Mouse (Mus musculus): ENCODE results near the gene Peli2.

The Peli2 gene

DNA sequence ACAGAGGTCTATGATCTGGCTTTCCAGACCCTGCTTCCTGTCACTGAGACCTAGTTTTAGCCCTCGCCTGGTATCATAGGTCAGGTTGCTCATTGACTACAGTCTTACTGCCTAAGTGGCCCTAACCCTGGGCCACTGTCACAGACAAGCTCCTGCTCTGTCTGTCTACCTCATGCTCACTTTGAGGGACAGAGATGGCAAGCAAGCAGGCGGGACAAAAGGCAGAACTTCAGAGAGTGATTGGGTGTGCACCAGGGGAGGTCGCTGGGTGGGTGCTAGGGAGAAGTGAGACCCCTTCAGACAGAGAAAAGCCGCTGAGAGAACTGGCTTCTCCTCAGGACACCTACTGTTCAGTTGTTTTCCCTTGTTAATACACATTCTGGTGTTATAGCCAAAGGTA, 6.3 kb downstream of the Peli2 start:
- DNase-seq: no peak

- no peak for DNase-seq
Measured at GRCm38 (mm10) chr14:48127609-48128185, 7.1 kb downstream of the Peli2 start.

GRCm38 (mm10) chr14:48128701-48129100, 8.1 kb downstream of the Peli2 start:
- DNase-seq: no peak

GRCm38 (mm10) chr14:48130021-48130420, 9.4 kb downstream of the Peli2 start:
- DNase-seq: no peak

DNA sequence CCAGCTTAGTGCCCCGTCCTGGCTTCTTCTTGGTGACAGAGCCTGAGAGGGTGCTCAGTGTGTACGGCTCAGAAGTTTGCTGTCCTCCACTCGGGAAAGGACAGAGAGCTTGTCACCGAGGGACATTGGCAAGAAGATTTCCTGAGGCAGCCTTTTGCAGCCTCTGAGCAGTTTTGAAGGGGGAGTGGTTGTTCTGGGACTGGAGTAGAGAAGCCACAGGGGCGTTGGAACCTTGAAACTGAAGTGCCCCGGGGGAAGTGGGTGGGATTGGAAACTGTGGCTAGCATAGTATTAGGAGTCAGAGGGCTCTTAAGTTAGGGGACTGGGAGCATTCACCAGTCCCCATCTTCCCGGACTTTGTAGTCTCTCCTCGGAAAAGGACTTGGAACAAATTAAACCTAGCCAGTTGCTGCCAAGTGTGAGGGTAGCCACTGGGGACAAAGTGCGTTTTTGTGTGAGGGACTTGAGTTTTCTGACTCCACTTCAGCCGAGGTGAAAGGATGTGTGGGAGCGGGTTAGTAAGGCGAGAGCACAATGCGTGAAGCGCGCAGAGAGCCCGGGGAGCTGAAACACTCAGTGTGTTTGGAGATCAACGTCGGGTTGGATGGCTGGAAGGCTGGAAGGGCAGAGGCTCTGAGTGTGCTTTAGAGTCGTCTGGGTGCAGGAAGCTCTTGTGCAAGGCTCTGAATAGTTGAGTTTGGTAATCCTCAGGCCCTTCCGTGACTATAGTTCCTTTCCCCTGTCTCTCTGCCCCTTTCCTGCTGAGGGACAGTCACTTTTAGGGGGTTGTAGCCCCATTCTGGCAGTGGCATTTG, 10.3 kb downstream of the Peli2 start:
- DNase-seq: no peak

- DNase-seq: no peak
Measured at GRCm38 (mm10) chr14:48131576-48131922, 10.9 kb downstream of the Peli2 start.

- DNase-seq: no peak
Measured at GRCm38 (mm10) chr14:48132241-48132640, 11.6 kb downstream of the Peli2 start.

DNA sequence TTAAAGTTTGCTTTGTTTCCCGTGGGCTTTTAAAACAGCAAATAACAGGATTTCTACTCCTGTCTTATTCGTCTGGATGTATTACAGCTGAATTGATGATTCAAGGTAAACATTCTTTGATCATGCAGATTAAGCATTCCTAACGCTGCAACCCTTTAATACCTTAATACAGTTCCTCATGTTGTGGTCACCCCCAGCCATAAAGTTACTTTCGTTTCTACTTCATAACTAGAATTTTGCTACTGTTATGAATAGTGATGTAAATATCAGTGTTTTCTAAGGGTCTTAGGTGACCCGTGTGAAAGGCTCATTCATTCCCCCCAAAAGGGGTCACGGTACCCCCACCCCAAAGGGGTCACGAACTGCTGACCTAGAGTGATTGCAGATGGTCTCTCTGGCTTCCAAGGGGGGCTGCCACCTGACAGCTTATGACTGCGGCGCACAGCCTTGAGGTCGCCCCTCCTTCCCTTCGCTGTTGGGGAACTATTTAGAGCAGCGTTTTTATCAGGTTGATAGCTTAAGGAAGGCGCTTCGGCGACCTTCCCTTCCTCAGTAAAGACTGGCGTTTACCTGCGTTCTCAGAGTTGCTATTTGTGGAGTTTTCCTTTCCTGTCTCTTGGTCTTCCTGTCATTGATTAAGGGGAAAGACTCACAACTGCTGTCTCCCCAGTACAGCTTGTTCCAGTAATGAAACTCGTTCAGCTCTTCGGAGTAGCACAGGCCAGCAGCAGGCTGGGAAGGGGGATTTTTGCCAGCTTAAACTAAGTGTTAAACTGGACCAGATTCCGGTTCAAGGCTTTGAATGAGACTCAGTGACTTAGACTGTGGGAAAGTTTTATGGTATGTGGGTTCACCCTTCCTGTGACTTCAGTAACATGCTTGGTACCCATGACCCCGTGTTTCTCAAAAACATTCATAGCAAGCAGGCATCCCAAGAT, 12.5 kb downstream of the Peli2 start:
- no peak for DNase-seq

DNA sequence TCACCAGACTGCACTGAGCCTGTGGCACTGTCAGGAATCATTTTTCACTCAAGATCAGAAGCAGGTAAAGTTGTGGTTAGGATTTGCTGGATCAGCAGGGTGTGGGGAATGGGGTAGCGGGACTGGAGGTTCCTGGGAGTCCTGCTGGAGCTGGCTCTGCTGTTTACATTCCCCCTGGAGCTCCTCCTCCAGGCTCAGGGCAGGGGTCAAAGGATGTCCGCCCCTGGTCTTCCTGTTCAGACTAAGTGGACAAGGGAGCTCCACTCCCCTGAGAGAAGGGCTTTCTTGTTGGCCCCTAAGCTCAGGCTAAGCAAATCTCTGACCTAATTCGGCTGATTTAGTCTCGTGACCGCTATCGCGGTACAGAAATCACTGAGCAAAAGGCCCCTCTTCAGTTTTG, 13.7 kb downstream of the Peli2 start:
- DNase-seq: no peak

- DNase-seq: no peak
Measured at GRCm38 (mm10) chr14:48135816-48136345, 15.3 kb downstream of the Peli2 start.

- no peak for DNase-seq
Measured at GRCm38 (mm10) chr14:48137731-48138130, 17.1 kb downstream of the Peli2 start.

DNA sequence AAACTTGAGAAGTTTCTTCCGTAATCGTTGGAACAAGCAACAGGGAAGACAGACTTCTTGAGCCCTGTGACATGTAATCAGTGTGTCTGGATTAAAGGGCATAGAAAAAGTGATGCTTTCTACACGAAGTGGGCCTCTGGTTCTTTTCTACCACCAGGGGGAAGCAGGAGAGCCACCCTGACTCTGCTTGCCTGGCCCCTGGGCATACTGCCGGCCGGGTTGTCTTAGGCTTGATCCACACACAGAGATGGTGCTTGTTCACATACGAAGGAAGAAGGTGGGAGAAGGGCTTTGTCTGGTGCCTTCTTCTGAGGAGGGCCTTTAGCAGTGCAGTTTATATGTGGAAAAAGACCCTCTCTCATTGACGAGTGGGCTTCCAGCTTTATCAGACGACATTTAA, 17.5 kb downstream of the Peli2 start:
- DNase-seq: no peak

- no peak for DNase-seq
Measured at GRCm38 (mm10) chr14:48139409-48139808, 18.8 kb downstream of the Peli2 start.

GRCm38 (mm10) chr14:48141694-48142093, 21.1 kb downstream of the Peli2 start:
- DNase-seq: no peak

GRCm38 (mm10) chr14:48142696-48143095, 22.1 kb downstream of the Peli2 start:
- no peak for DNase-seq

DNA sequence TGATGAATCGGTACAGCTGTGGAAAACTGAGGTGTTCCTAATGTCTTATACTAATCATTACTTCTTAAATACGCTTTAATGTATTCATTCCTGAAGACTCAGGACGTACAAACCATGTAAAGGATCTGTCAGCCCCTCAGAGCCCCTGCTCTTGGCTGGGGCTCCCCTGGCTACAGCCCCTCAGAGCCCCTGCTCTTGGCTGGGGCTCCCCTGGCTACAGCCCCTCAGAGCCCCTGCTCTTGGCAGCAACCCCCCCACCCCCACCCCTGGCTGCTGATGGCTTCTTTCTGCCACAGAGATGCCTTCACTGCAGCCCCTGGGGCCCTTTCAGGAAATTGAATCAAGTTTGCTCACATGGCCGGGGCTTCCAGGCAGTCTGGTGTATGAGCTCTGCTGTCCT, 22.5 kb downstream of the Peli2 start:
- DNase-seq: no peak

- no peak for DNase-seq
Measured at GRCm38 (mm10) chr14:48144330-48144729, 23.7 kb downstream of the Peli2 start.

DNA sequence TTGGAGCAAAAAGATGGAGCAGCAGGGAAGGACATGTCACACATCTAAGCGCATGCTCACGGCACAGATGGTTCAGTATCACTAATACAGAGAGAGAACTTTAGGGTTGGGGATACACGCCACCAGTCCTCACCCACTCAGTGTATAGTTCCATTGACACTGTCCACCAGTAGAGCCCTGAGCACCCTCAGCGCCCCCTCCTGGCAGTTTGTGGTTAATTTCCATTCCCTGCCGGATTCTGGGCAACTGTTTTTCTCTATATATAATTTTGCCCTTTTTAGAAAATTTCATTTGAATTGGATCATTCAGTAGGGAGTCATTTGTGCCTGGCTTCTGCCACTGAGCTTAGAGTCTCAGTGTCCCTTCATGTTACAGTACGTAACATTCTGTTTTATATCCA, 27.1 kb downstream of the Peli2 start:
- DNase-seq: no peak

DNA sequence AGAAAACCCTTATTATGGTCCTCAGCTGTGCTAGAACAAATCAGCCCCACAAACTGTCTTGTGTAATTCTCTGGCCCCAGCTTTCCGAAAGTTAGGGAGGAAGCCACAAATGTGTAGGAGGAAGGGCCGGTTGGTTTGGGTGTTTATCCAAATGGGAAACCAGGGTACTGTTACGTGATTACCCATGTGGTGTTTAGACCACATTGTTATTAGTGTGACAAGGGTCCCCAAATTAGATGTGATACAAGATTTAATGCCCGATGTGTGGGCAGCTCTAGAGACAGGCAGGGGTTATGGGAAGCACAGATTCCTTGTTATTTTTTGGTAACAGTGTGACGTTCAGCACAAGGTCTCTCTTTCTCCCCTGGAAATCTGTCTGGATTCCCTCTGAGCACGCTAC, 28.0 kb downstream of the Peli2 start:
- DNase-seq: no peak

DNA sequence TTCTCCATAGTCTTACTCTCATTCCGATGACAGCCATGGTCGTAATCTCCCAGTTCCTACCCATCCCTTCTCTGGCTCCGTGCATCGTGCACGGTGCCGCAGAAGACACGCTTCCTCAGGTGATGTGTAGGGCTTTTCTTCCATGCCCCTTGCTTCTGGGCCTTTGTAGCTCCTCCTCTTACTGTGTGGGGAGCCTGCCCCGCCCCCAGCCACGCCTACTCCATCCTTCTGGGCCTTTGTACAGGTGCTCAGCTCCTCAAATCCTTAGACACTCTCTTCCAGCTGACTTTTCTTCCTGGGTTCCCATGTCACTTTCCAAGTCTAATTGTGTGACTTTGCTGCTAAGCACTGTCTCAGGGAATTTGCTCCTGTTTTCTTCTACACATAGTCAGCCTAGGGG, 28.7 kb downstream of the Peli2 start:
- DNase-seq: no peak

DNA sequence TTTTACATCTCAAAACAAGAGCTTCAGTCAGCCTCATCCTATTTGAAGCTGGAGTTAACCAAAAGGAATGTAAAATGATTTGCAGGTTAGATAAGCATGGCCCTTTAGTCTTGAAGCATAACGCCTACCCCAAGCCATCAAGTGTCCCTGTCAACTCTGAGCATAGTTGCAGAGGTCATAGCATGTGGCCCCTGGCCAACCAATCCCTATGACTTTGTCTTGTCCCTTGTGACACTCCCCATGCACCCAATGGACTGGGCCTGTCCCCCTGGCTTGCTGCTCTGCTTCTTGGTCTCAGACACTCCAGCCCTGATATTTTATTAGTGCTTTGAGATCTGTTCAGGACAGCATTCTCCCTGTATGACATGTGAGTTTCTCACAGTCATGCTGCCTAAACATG, 30.3 kb downstream of the Peli2 start:
- no peak for DNase-seq

DNA sequence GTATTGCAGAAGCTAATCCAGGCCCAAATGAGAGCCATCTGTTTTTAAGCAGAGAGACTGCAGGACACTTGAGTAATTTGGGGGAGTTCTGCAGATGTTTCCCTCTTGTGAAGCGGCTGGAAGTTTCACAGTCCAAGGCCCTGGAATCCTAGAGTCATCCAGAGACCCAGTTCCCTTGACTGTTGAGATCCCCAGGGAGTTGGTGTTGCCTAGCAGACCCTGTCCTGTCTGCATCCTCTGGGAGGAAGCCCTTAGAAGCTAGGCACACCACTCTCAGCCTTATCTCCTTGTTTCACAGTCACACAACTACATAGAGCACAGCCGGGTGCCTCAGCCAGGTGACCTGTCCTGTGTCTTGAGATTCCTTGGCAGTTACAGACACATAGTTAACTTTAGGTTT, 30.9 kb downstream of the Peli2 start:
- no peak for DNase-seq

- no peak for DNase-seq
Measured at GRCm38 (mm10) chr14:48153064-48153463, 32.4 kb downstream of the Peli2 start.
